Mouse (Mus musculus): Measurements from ENCODE around the gene Nmnat3. TPM values are rescaled to one million over a fixed set of nuclear protein-coding genes. Genes with fewer than 3 reads are reported as not detected.
A peak's percentile ranks its signal among the peaks of the same experiment; 100 is the strongest.

Gene Nmnat3
- polyA plus RNA-seq, 1 experiment, result 7.1 TPM

DNA sequence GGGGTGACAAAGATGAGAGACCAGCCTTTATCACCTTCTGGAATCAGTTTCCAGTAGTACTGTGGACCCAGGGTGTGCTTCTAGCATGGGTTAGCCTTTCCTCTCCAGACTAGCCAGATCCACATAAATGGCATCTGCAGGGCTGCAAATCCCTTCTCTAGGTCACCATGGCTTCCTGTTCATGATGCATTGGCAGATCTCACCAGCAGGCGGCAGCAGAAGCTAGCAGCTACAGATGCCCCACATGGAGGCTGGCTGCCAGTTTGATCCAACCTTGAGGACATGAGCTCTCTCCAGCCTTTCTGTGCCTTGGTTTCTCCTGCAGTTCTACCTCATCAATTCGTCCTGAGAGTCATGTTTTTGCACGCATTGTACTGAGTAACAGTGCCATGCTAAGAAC, 121.9 kb downstream of the Nmnat3 start:
- Histone ChIP-seq H3K4me3 (ENCODE audit: extremely low read depth, insufficient read depth, insufficient read length) (no peak overlapping the region), H3K4me1 (ENCODE audit: control insufficient read depth, insufficient read depth, insufficient read length) (no peaks in the 10 kb centered on the region), H3K27ac (ENCODE audit: insufficient read depth, low read length) (no peak overlapping the region), H3K27me3 (ENCODE audit: control insufficient read depth, insufficient read depth, low read length) (no peaks in the 10 kb centered on the region), H3K36me3 (ENCODE audit: control insufficient read depth, insufficient read depth, low read length) (no peaks in the 10 kb centered on the region)
- TF ChIP-seq POLR2A (IDR thresholded peaks at IDR 0.05; ENCODE audit: low read depth, low read length), result no peak
- peak; percentile 47; the same call in 1 of the 2 replicates for TF ChIP-seq CTCF (IDR thresholded peaks at IDR 0.05; ENCODE audit: extremely low read depth, insufficient read depth, insufficient read length, insufficient replicate concordance)
- DNase-seq (ENCODE audit: low read depth in 1 of 2, low spot score in 2 of 2), result peak in 1 of 2 experiments; percentile 37
- WGBS, result 51% methylated on average over 3 of the region's 3 CpGs

DNA sequence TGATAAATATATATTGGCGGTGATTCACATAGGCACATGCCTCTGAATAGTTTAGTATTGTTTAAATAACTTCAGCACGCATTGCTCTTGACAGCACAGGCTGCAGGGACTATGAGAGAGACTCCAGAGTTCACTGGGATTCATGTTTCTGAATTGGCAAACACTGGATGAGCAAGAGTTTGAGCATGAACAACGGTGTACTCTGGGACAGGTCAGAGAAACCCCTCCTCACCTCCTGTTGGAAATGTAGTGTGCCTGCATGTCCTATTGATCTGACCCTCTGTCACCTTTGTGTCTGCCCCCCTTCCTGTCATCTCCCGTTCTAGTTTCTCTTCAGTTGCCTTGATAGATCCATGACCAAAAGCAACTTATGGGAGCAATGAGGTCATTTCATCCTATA, 128.2 kb downstream of the Nmnat3 start:
- Histone ChIP-seq H3K27ac (ENCODE audit: insufficient read depth, low read length) (no peak overlapping the region), H3K36me3 (ENCODE audit: control insufficient read depth, insufficient read depth, low read length) (no peaks in the 10 kb centered on the region), H3K4me1 (ENCODE audit: control insufficient read depth, insufficient read depth, insufficient read length) (no peaks in the 10 kb centered on the region), H3K4me3 (ENCODE audit: extremely low read depth, insufficient read depth, insufficient read length) (no peak overlapping the region), H3K27me3 (ENCODE audit: control insufficient read depth, insufficient read depth, low read length) (no peaks in the 10 kb centered on the region)
- TF ChIP-seq CTCF (IDR thresholded peaks at IDR 0.05; ENCODE audit: extremely low read depth, insufficient read depth, insufficient read length, insufficient replicate concordance) (no peak), POLR2A (IDR thresholded peaks at IDR 0.05; ENCODE audit: low read depth, low read length) (no peak)
- 92% methylated on average over 4 of the region's 4 CpGs for WGBS
- DNase-seq (ENCODE audit: low read depth in 1 of 2, low spot score in 2 of 2), result no peak

DNA sequence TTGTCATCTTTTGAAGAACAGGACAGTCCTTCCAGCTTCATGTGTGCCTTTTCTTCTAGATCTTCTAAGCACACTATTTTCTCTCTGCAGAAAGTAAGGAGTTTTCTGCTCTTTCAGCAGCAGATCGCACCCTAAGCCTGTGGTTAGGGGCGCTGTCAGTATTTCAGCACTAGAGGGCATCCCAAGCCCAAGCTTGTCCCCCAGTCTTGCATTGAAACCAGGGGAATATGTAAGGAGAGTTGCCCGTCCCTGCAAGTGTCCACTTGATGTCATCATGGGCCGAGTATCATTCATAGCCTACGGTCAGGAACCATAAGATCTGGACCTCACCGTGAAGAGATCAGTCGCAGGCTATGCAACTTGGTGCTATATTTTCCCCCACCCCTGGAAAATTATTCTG, 130.7 kb downstream of the Nmnat3 start:
- Histone ChIP-seq H3K4me3 (ENCODE audit: extremely low read depth, insufficient read depth, insufficient read length) (no peak overlapping the region), H3K36me3 (ENCODE audit: control insufficient read depth, insufficient read depth, low read length) (no peaks in the 10 kb centered on the region), H3K4me1 (ENCODE audit: control insufficient read depth, insufficient read depth, insufficient read length) (no peaks in the 10 kb centered on the region), H3K27me3 (ENCODE audit: control insufficient read depth, insufficient read depth, low read length) (no peaks in the 10 kb centered on the region), H3K27ac (ENCODE audit: insufficient read depth, low read length) (no peak overlapping the region)
- WGBS, result 61% methylated on average over 7 of the region's 7 CpGs
- DNase-seq (ENCODE audit: low read depth in 1 of 2, low spot score in 2 of 2), result no peak
- TF ChIP-seq POLR2A (IDR thresholded peaks at IDR 0.05; ENCODE audit: low read depth, low read length) (no peak), CTCF (IDR thresholded peaks at IDR 0.05; ENCODE audit: extremely low read depth, insufficient read depth, insufficient read length, insufficient replicate concordance) (no peak)

- WGBS, result 95% methylated on average over 3 of the region's 3 CpGs
- Histone ChIP-seq H3K27me3 (ENCODE audit: control insufficient read depth, insufficient read depth, low read length) (no peaks in the 10 kb centered on the region), H3K4me3 (ENCODE audit: extremely low read depth, insufficient read depth, insufficient read length) (no peak overlapping the region), H3K4me1 (ENCODE audit: control insufficient read depth, insufficient read depth, insufficient read length) (no peaks in the 10 kb centered on the region), H3K27ac (ENCODE audit: insufficient read depth, low read length) (no peak overlapping the region), H3K36me3 (ENCODE audit: control insufficient read depth, insufficient read depth, low read length) (no peaks in the 10 kb centered on the region)
- TF ChIP-seq CTCF (IDR thresholded peaks at IDR 0.05; ENCODE audit: extremely low read depth, insufficient read depth, insufficient read length, insufficient replicate concordance), result no peak
- no peak for TF ChIP-seq POLR2A (IDR thresholded peaks at IDR 0.05; ENCODE audit: low read depth, low read length)
- no peak for DNase-seq (ENCODE audit: low read depth in 1 of 2, low spot score in 2 of 2)
Measured at GRCm38 (mm10) chr9:98418346-98418745, 131.1 kb downstream of the Nmnat3 start.

- no peak overlapping the region for H3K27ac ChIP-seq (ENCODE audit: insufficient read depth, low read length)
- no peaks in the 10 kb centered on the region for H3K36me3 ChIP-seq (ENCODE audit: control insufficient read depth, insufficient read depth, low read length)
- no peak for TF ChIP-seq CTCF (IDR thresholded peaks at IDR 0.05; ENCODE audit: extremely low read depth, insufficient read depth, insufficient read length, insufficient replicate concordance)
- no peak for TF ChIP-seq POLR2A (IDR thresholded peaks at IDR 0.05; ENCODE audit: low read depth, low read length)
- no peak overlapping the region for H3K4me3 ChIP-seq (ENCODE audit: extremely low read depth, insufficient read depth, insufficient read length)
- 50% methylated on average over 1 of the region's 1 CpGs for WGBS
- no peak for DNase-seq (ENCODE audit: low read depth in 1 of 2, low spot score in 2 of 2)
- H3K27me3 ChIP-seq (ENCODE audit: control insufficient read depth, insufficient read depth, low read length), result peaks cover 5% of the 10 kb centered on the region
- H3K4me1 ChIP-seq (ENCODE audit: control insufficient read depth, insufficient read depth, insufficient read length), result no peaks in the 10 kb centered on the region
Measured at GRCm38 (mm10) chr9:98420666-98421065, 133.4 kb downstream of the Nmnat3 start.

- Histone ChIP-seq H3K4me1 (ENCODE audit: control insufficient read depth, insufficient read depth, insufficient read length) (no peaks in the 10 kb centered on the region), H3K36me3 (ENCODE audit: control insufficient read depth, insufficient read depth, low read length) (no peaks in the 10 kb centered on the region), H3K27me3 (ENCODE audit: control insufficient read depth, insufficient read depth, low read length) (peaks cover 5% of the 10 kb centered on the region), H3K27ac (ENCODE audit: insufficient read depth, low read length) (no peak overlapping the region), H3K4me3 (ENCODE audit: extremely low read depth, insufficient read depth, insufficient read length) (no peak overlapping the region)
- 66% methylated on average over 3 of the region's 3 CpGs for WGBS
- TF ChIP-seq POLR2A (IDR thresholded peaks at IDR 0.05; ENCODE audit: low read depth, low read length), result no peak
- DNase-seq (ENCODE audit: low read depth in 1 of 2, low spot score in 2 of 2), result no peak
Measured at GRCm38 (mm10) chr9:98421903-98422302, 134.7 kb downstream of the Nmnat3 start.

DNA sequence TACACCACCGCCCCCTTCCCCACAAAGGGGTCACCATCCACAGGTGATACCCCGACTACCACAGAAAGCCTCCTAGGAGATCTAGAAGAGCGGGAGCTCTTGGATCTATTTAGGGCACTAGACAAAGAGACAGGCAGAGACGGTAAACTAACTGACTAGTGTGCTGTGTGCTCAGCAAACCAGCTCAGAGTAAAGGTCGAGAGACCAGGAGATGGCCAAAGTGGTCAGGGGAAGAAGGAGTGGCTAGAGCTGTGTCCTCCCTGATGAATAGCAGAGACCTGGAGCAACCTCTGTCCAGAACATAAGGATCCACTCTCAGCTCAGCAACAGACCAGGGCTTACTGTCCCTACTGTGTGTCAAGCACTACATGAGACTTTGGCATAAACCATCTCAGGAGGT, 135.4 kb downstream of the Nmnat3 start, which contains the start of gene Rbp1:
TSS of gene Rbp1 (plus strand) at position 306 of the 400 bp plus-strand sequence.
- 85% methylated on average over 5 of the region's 5 CpGs for WGBS
- no peak within 1 kb of the TSS for H3K4me3 ChIP-seq (ENCODE audit: extremely low read depth, insufficient read depth, insufficient read length)
- H3K4me1 ChIP-seq (ENCODE audit: control insufficient read depth, insufficient read depth, insufficient read length), result no peaks in the 10 kb centered on the region
- no peaks in the 10 kb centered on the region for H3K36me3 ChIP-seq (ENCODE audit: control insufficient read depth, insufficient read depth, low read length)
- no peak for DNase-seq (ENCODE audit: low read depth in 1 of 2, low spot score in 2 of 2)
- peaks cover 5% of the 10 kb centered on the region for H3K27me3 ChIP-seq (ENCODE audit: control insufficient read depth, insufficient read depth, low read length)
- TF ChIP-seq POLR2A (IDR thresholded peaks at IDR 0.05; ENCODE audit: low read depth, low read length) (no peak), CTCF (IDR thresholded peaks at IDR 0.05; ENCODE audit: extremely low read depth, insufficient read depth, insufficient read length, insufficient replicate concordance) (no peak)
- no peak within 1 kb of the TSS for H3K27ac ChIP-seq (ENCODE audit: insufficient read depth, low read length)

All from spleen, adult 2 months (tissue).